Mouse (Mus musculus): ENCODE measurements at regions not wholly inside any gene's neighbourhood (a gene's known extent, or its start where the extent isn't known, plus 50 kb on each side); places are given as distances from the start of the nearest gene placed in this dataset.
A peak's percentile ranks its signal among the peaks of the same experiment; 100 is the strongest.

GRCm38 (mm10) chr1:91668530-91668929 lies 128.2 kb downstream of the Asb1 start:
- H3K4me2 ChIP-seq (replicated peaks; ENCODE audit: low read depth): no peak overlapping the region
- no peak for TF ChIP-seq CTCF (IDR thresholded peaks at IDR 0.05; ENCODE audit: low read depth)
- no peak for ATAC-seq
- H3K36me3 ChIP-seq (ENCODE audit: control insufficient read depth, insufficient read depth): no peaks in the 10 kb centered on the region
- H3K27me3 ChIP-seq (replicated peaks; ENCODE audit: control insufficient read depth, insufficient read depth, low read length): no peaks in the 10 kb centered on the region
- WGBS: 75% methylated on average over 6 of the region's 6 CpGs
- H3K9me3 ChIP-seq (ENCODE audit: control insufficient read depth): no peaks in the 10 kb centered on the region
- no peak overlapping the region for H3K9ac ChIP-seq (ENCODE audit: low read depth, low read length)
- no peak overlapping the region for H3K4me3 ChIP-seq (ENCODE audit: low read depth, low read length)
- no peak overlapping the region for H3K27ac ChIP-seq (ENCODE audit: low read depth, low read length)
- H3K4me1 ChIP-seq (replicated peaks; ENCODE audit: control insufficient read depth, insufficient read depth, low read length): no peaks in the 10 kb centered on the region

- Histone ChIP-seq H3K36me3 (ENCODE audit: control insufficient read depth, insufficient read depth) (no peaks in the 10 kb centered on the region), H3K9me3 (ENCODE audit: control insufficient read depth) (no peaks in the 10 kb centered on the region), H3K9ac (ENCODE audit: low read depth, low read length) (no peak overlapping the region), H3K4me3 (ENCODE audit: low read depth, low read length) (no peak overlapping the region), H3K4me1 (replicated peaks; ENCODE audit: control insufficient read depth, insufficient read depth, low read length) (no peaks in the 10 kb centered on the region), H3K27me3 (replicated peaks; ENCODE audit: control insufficient read depth, insufficient read depth, low read length) (no peaks in the 10 kb centered on the region), H3K27ac (ENCODE audit: low read depth, low read length) (no peak overlapping the region), H3K4me2 (replicated peaks; ENCODE audit: low read depth) (no peak overlapping the region)
- no peak for TF ChIP-seq CTCF (IDR thresholded peaks at IDR 0.05; ENCODE audit: low read depth)
- 66% methylated on average over 13 of the region's 13 CpGs for WGBS
- ATAC-seq: no peak
These were observed 130.3 kb upstream of the Twist2 start for GRCm38 (mm10) chr1:91670980-91671379.

GRCm38 (mm10) chr1:91674082-91674655 lies 127.1 kb upstream of the Twist2 start:
- TF ChIP-seq CTCF (IDR thresholded peaks at IDR 0.05; ENCODE audit: low read depth): no peak
- no peaks in the 10 kb centered on the region for H3K27me3 ChIP-seq (replicated peaks; ENCODE audit: control insufficient read depth, insufficient read depth, low read length)
- WGBS: 74% methylated on average over 6 of the region's 6 CpGs
- ATAC-seq: no peak
- H3K9ac ChIP-seq (ENCODE audit: low read depth, low read length): no peak overlapping the region
- H3K9me3 ChIP-seq (ENCODE audit: control insufficient read depth): no peaks in the 10 kb centered on the region
- no peak overlapping the region for H3K4me2 ChIP-seq (replicated peaks; ENCODE audit: low read depth)
- H3K27ac ChIP-seq (ENCODE audit: low read depth, low read length): no peak overlapping the region
- H3K36me3 ChIP-seq (ENCODE audit: control insufficient read depth, insufficient read depth): no peaks in the 10 kb centered on the region
- H3K4me1 ChIP-seq (replicated peaks; ENCODE audit: control insufficient read depth, insufficient read depth, low read length): no peaks in the 10 kb centered on the region
- no peak overlapping the region for H3K4me3 ChIP-seq (ENCODE audit: low read depth, low read length)

- H3K4me2 ChIP-seq (replicated peaks; ENCODE audit: low read depth): no peak overlapping the region
- no peak for ATAC-seq
- H3K27ac ChIP-seq (ENCODE audit: low read depth, low read length): no peak overlapping the region
- H3K36me3 ChIP-seq (ENCODE audit: control insufficient read depth, insufficient read depth): no peaks in the 10 kb centered on the region
- 79% methylated on average over 3 of the region's 3 CpGs for WGBS
- H3K9ac ChIP-seq (ENCODE audit: low read depth, low read length): no peak overlapping the region
- no peak for TF ChIP-seq CTCF (IDR thresholded peaks at IDR 0.05; ENCODE audit: low read depth)
- no peaks in the 10 kb centered on the region for H3K27me3 ChIP-seq (replicated peaks; ENCODE audit: control insufficient read depth, insufficient read depth, low read length)
- H3K4me3 ChIP-seq (ENCODE audit: low read depth, low read length): no peak overlapping the region
- H3K9me3 ChIP-seq (ENCODE audit: control insufficient read depth): no peaks in the 10 kb centered on the region
- H3K4me1 ChIP-seq (replicated peaks; ENCODE audit: control insufficient read depth, insufficient read depth, low read length): no peaks in the 10 kb centered on the region
These were observed 124.2 kb upstream of the Twist2 start for GRCm38 (mm10) chr1:91677062-91677461.

GRCm38 (mm10) chr1:91678789-91679188 lies 122.5 kb upstream of the Twist2 start:
- 29% methylated on average over 4 of the region's 4 CpGs for WGBS
- TF ChIP-seq CTCF (IDR thresholded peaks at IDR 0.05; ENCODE audit: low read depth): no peak
- Histone ChIP-seq H3K4me3 (ENCODE audit: low read depth, low read length) (no peak overlapping the region), H3K4me2 (replicated peaks; ENCODE audit: low read depth) (no peak overlapping the region; the same call in 1 of the 2 replicates), H3K27me3 (replicated peaks; ENCODE audit: control insufficient read depth, insufficient read depth, low read length) (no peaks in the 10 kb centered on the region), H3K9me3 (ENCODE audit: control insufficient read depth) (no peaks in the 10 kb centered on the region), H3K27ac (ENCODE audit: low read depth, low read length) (no peak overlapping the region), H3K4me1 (replicated peaks; ENCODE audit: control insufficient read depth, insufficient read depth, low read length) (no peaks in the 10 kb centered on the region), H3K9ac (ENCODE audit: low read depth, low read length) (no peak overlapping the region), H3K36me3 (ENCODE audit: control insufficient read depth, insufficient read depth) (no peaks in the 10 kb centered on the region)
- peak; percentile 45; the same call in 1 of the 2 replicates for ATAC-seq

- no peak overlapping the region for H3K4me2 ChIP-seq (replicated peaks; ENCODE audit: low read depth)
- H3K4me1 ChIP-seq (replicated peaks; ENCODE audit: control insufficient read depth, insufficient read depth, low read length): no peaks in the 10 kb centered on the region
- no peak overlapping the region for H3K4me3 ChIP-seq (ENCODE audit: low read depth, low read length)
- H3K27ac ChIP-seq (ENCODE audit: low read depth, low read length): no peak overlapping the region
- no peaks in the 10 kb centered on the region for H3K9me3 ChIP-seq (ENCODE audit: control insufficient read depth)
- no peak for TF ChIP-seq CTCF (IDR thresholded peaks at IDR 0.05; ENCODE audit: low read depth)
- H3K27me3 ChIP-seq (replicated peaks; ENCODE audit: control insufficient read depth, insufficient read depth, low read length): no peaks in the 10 kb centered on the region
- 74% methylated on average over 9 of the region's 9 CpGs for WGBS
- no peak for ATAC-seq
- no peak overlapping the region for H3K9ac ChIP-seq (ENCODE audit: low read depth, low read length)
- H3K36me3 ChIP-seq (ENCODE audit: control insufficient read depth, insufficient read depth): no peaks in the 10 kb centered on the region
These were observed 116.2 kb upstream of the Twist2 start for GRCm38 (mm10) chr1:91685031-91685430.

GRCm38 (mm10) chr1:91685789-91686188 lies 115.5 kb upstream of the Twist2 start:
- Histone ChIP-seq H3K4me1 (replicated peaks; ENCODE audit: control insufficient read depth, insufficient read depth, low read length) (no peaks in the 10 kb centered on the region), H3K27me3 (replicated peaks; ENCODE audit: control insufficient read depth, insufficient read depth, low read length) (no peaks in the 10 kb centered on the region), H3K9me3 (ENCODE audit: control insufficient read depth) (no peaks in the 10 kb centered on the region), H3K36me3 (ENCODE audit: control insufficient read depth, insufficient read depth) (no peaks in the 10 kb centered on the region), H3K4me3 (ENCODE audit: low read depth, low read length) (no peak overlapping the region), H3K9ac (ENCODE audit: low read depth, low read length) (no peak overlapping the region), H3K4me2 (replicated peaks; ENCODE audit: low read depth) (no peak overlapping the region), H3K27ac (ENCODE audit: low read depth, low read length) (no peak overlapping the region)
- no peak for TF ChIP-seq CTCF (IDR thresholded peaks at IDR 0.05; ENCODE audit: low read depth)
- 62% methylated on average over 6 of the region's 6 CpGs for WGBS
- no peak for ATAC-seq

Measured in intestine, postnatal 0 days (tissue).